Mouse (Mus musculus) liver, embryonic 14.5 days (tissue): ENCODE measurements around the gene Gmds. TPM values are rescaled to one million over a fixed set of nuclear protein-coding genes. Genes with fewer than 3 reads are reported as not detected.

Source experiments
- ATAC-seq: fragments of 200-750 bp; cut with Nextera tagmentation; 2 replicates; pipeline ENCODE4 v1.8.0; 2017; ENCODE audit warnings: moderate number of reproducible peaks, mild to moderate bottlenecking, moderate library complexity; ENCODE audit not compliant: insufficient read depth
- DNase-seq, 3 experiments: peaks; one replicate each; pipeline ENCODE4 v3.0.0-alpha.2; 2012 to 2013; ENCODE audit warnings: low read depth in 3 of 3, low spot score in 3 of 3
- H3K27ac ChIP-seq: fragments of 300-500 bp; sonication (generic); 2 replicates; pipeline ENCODE4 v1.5.1; 2014; ENCODE audit warnings: moderate library complexity, mild to moderate bottlenecking, control low read depth, inconsistent platforms
- H3K27me3 ChIP-seq: fragments of 300-500 bp; sonication (generic); 2 replicates; pipeline ENCODE4 v1.6.1; 2014; ENCODE audit warnings: mild to moderate bottlenecking, low read length, moderate library complexity; ENCODE audit not compliant: control insufficient read depth, insufficient read depth
- H3K36me3 ChIP-seq: fragments of 300-500 bp; sonication (generic); replicated peaks from 2 replicates; pipeline ENCODE4 v1.6.1; 2014; ENCODE audit warnings: low read depth; ENCODE audit not compliant: control insufficient read depth, insufficient read depth
- H3K4me1 ChIP-seq, 2 experiments: fragments of 200-500 bp in 1 of 2; fragments of 300-500 bp in 1 of 2; sonication (generic) in 1 of 2; replicated peaks; 2 replicates each; pipeline ENCODE4 v1.6.1; 2012 to 2014; ENCODE audit warnings: antibody characterized with exemption in 1 of 2, inconsistent platforms in 1 of 2, low read length in 1 of 2; ENCODE audit not compliant: control insufficient read depth in 2 of 2, insufficient read depth in 2 of 2
- H3K4me2 ChIP-seq: fragments of 300-500 bp; sonication (generic); 2 replicates; pipeline ENCODE4 v1.6.1; 2014; ENCODE audit warnings: low read depth, mild to moderate bottlenecking, control low read depth, moderate library complexity
- H3K4me3 ChIP-seq, 2 experiments: fragments of 200-500 bp in 1 of 2; fragments of 300-500 bp in 1 of 2; sonication (generic) in 1 of 2; 2 replicates each; pipeline ENCODE4 v1.5.1; 2012 to 2014; ENCODE audit warnings: low read depth in 2 of 2, low read length in 2 of 2, mild to moderate bottlenecking in 2 of 2, control low read depth in 1 of 2, inconsistent platforms in 1 of 2, moderate library complexity in 1 of 2; ENCODE audit not compliant: insufficient read depth in 1 of 2
- H3K9ac ChIP-seq: fragments of 300-500 bp; sonication (generic); replicated peaks from 2 replicates; pipeline ENCODE4 v1.6.1; 2014; ENCODE audit warnings: mild to moderate bottlenecking, control low read depth, moderate library complexity
- H3K9me3 ChIP-seq: fragments of 300-500 bp; sonication (generic); 2 replicates; pipeline ENCODE4 v1.6.1; 2016; ENCODE audit warnings: low read length, mixed read lengths; ENCODE audit not compliant: control insufficient read depth
- CTCF ChIP-seq: IDR thresholded peaks from 2 replicates; pipeline ENCODE4 v1.5.1; 2016; ENCODE audit warnings: antibody characterized with exemption, low read depth, control low read depth
- EP300 ChIP-seq: IDR thresholded peaks from 2 replicates; pipeline ENCODE4 v1.6.1; 2016; ENCODE audit warnings: antibody characterized with exemption, low read depth
- WGBS: fragments of 180-500 bp; shearing (Covaris S2); extraction: QIAGEN DNeasy Blood & Tissue Kit; methylation state at CpG from one replicate; pipeline ENCODE4 v1.1.7; 2014; ENCODE audit not compliant: insufficient replicate concordance; 5-methylcytosine and 5-hydroxymethylcytosine counted together
- polyA plus RNA-seq, 2 experiments: library from polyadenylated mRNA; depleted of rRNA in 1 of 2; stranded (reverse) in 1 of 2; unstranded in 1 of 2; fragments of >200 nt; fragmentation: Nextera tagmentation in 1 of 2; extraction: Ambion mirVana in 1 of 2; gene quantifications; 2 replicates each; pipeline versions ENCODE4 v1.2.1 to v1.2.3; 2012 to 2014

The Gmds gene
- polyA plus RNA-seq, 2 experiments = 3.7 to 7.4 TPM

GRCm38 (mm10) chr13:31772882-31773281, 565.7 kb downstream of the Gmds start:
- ATAC-seq = no peak
- H3K27ac ChIP-seq = no peak overlapping the region
- 55% methylated on average over 5 of the region's 5 CpGs for WGBS

More at GRCm38 (mm10) chr13:31772882-31773281, 565.7 kb downstream of the Gmds start:
- H3K9me3 ChIP-seq = no peaks in the 10 kb centered on the region
- no peak overlapping the region for H3K4me3 ChIP-seq
- H3K27me3 ChIP-seq = no peaks in the 10 kb centered on the region
- no peak for TF ChIP-seq EP300
- no peak for TF ChIP-seq CTCF
- no peak for DNase-seq
- H3K4me2 ChIP-seq = no peak overlapping the region
- H3K4me1 ChIP-seq = no peaks in the 10 kb centered on the region
- no peak overlapping the region for H3K9ac ChIP-seq
- no peaks in the 10 kb centered on the region for H3K36me3 ChIP-seq
